Mouse (Mus musculus) monocyte, adult 59 days (primary cell): ENCODE data around the gene Vmn2r61. TPM values are rescaled to one million over a fixed set of nuclear protein-coding genes. Genes with fewer than 3 reads are reported as not detected.

Source experiments
- total RNA-seq, 2 experiments: library from RNA; stranded (reverse); gene quantifications; one replicate each; pipeline ENCODE4 v1.2.4; 2023

Gene Vmn2r61
- total RNA-seq = not detected

DNA sequence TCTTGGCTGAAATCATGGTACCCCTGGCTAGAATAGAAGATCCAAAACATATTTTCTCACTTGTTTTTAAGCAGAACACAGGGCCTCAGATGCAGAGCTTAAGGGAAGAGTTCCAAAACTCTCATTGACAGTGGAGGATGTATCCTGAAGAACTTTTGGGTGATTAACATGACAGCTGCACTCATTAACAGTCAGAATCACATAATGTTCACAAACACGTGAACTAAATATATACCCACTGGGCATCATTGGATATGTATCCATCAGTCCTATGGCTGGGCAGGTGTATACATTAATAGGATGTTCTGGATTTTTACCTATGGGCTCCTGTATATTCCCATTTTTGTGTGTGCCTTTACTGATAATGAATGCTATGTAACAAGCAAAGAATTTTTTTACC is at the start of gene Vmn2r61:
Vmn2r61 (plus strand) TSS at position 301 of the 400 bp plus-strand sequence.

Other genes starting within 250 kb of the Vmn2r61 start
- not detected for gene Vmn2r59, start 201.0 kb upstream of the Vmn2r61 start, total RNA-seq
- under 1 TPM; 0.03 to 0.06 TPM for gene Vmn2r60, start 152.3 kb upstream of the Vmn2r61 start, total RNA-seq
- not detected for gene 4933421I07Rik, start 188.1 kb downstream of the Vmn2r61 start, total RNA-seq
- 10 to 100 TPM in 1 of 2 experiments, 1 to 10 TPM in 1; 7.9 to 10.0 TPM for gene Zfp141, start 245.7 kb downstream of the Vmn2r61 start, total RNA-seq